Mouse (Mus musculus) kidney, embryonic 15.5 days (tissue): ENCODE measurements around the gene Apba1. TPM values are rescaled to one million over a fixed set of nuclear protein-coding genes. Genes with fewer than 3 reads are reported as not detected.
A peak's percentile ranks its signal among the peaks of the same experiment; 100 is the strongest.

ENCODE experiments used
- ATAC-seq: fragments of 200-750 bp; cut with Nextera tagmentation; replicated peaks from 2 replicates; pipeline ENCODE4 v1.8.0; 2017; ENCODE audit warnings: moderate TSS enrichment; ENCODE audit not compliant: low FRiP score
- H3K27ac ChIP-seq: fragments of 300-500 bp; sonication (generic); 2 replicates; pipeline ENCODE4 v1.5.1; 2015; ENCODE audit warnings: mild to moderate bottlenecking, inconsistent platforms
- H3K27me3 ChIP-seq: fragments of 300-500 bp; sonication (generic); 2 replicates; pipeline ENCODE4 v1.6.1; 2015; ENCODE audit warnings: inconsistent platforms
- H3K36me3 ChIP-seq: fragments of 300-500 bp; sonication (generic); 2 replicates; pipeline ENCODE4 v1.6.1; 2015; ENCODE audit warnings: inconsistent platforms
- H3K4me1 ChIP-seq: fragments of 300-500 bp; sonication (generic); 2 replicates; pipeline ENCODE4 v1.6.1; 2015; ENCODE audit warnings: inconsistent platforms
- H3K4me2 ChIP-seq: fragments of 300-500 bp; sonication (generic); 2 replicates; pipeline ENCODE4 v1.6.1; 2015; ENCODE audit warnings: moderate library complexity, mild to moderate bottlenecking, inconsistent platforms
- H3K4me3 ChIP-seq: fragments of 300-500 bp; sonication (generic); replicated peaks from 2 replicates; pipeline ENCODE4 v1.5.1; 2015; ENCODE audit warnings: mild to moderate bottlenecking, inconsistent platforms
- H3K9ac ChIP-seq: fragments of 300-500 bp; sonication (generic); 2 replicates; pipeline ENCODE4 v1.6.1; 2015; ENCODE audit warnings: mild to moderate bottlenecking, inconsistent platforms
- H3K9me3 ChIP-seq: fragments of 300-500 bp; sonication (generic); replicated peaks from 2 replicates; pipeline ENCODE4 v1.6.1; 2016; ENCODE audit warnings: inconsistent platforms
- WGBS: fragments of 180-500 bp; shearing (Covaris S2); methylation state at CpG from one replicate; pipeline ENCODE4 v1.1.7; 2015; ENCODE audit warnings: mixed read lengths; 5-methylcytosine and 5-hydroxymethylcytosine counted together
- polyA plus RNA-seq: library from polyadenylated mRNA; unstranded; fragments of >200 nt; fragmentation: Nextera tagmentation; extraction: Ambion mirVana; gene quantifications from 2 replicates; pipeline ENCODE4 v1.2.1, GENCODE M21; 2015

The Apba1 gene
- polyA plus RNA-seq, 1 experiment from 2014 or later, result 0.92 TPM

DNA sequence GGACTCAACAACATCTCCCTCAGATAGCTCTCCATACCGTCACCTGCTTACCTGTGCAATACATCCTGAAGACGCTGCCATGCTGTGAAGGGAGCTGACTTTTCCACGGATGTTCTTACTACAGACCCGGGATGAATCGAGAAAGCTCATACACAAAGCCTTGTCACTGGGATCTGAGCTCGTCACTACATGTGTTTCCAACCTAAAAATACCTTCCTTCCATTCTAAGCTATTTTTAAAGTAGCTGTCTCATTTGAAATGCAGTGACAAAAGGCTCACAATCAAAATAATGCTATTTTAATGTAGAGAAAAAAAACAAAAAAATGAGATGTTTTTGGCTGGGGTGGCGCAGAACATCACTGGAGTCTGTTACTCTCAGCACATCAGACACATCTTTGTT is 97.1 kb downstream of the Apba1 start:
- WGBS, result 92% methylated on average over 7 of the region's 7 CpGs

DNA sequence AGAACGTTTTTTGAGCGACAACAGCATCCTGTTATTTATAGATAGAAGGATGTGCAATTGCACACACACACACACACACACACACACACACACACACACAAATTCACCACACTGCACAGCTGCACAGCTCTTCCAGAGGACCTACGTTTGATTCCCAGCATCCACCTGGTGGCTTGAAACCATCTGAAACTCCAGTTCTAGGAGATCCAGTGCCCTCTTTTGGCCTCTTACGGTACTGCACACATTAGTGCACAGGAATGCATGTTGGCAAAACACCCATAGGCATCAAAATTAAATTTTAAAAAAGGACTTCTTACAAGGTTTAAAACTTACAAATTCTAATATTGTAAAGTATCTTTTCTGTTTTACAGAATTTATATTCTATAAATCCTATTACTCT is 99.4 kb downstream of the Apba1 start:
- H3K27me3 ChIP-seq, result no peaks in the 10 kb centered on the region
- H3K4me1 ChIP-seq, result peaks cover 11% of the 10 kb centered on the region; the same call in 1 of the 2 replicates
- H3K9ac ChIP-seq, result no peak overlapping the region
- WGBS, result 91% methylated on average over 4 of the region's 4 CpGs
- no peak overlapping the region for H3K4me3 ChIP-seq
- no peak overlapping the region for H3K27ac ChIP-seq
- ATAC-seq, result no peak
- no peaks in the 10 kb centered on the region for H3K36me3 ChIP-seq
- no peaks in the 10 kb centered on the region for H3K9me3 ChIP-seq
- no peak overlapping the region for H3K4me2 ChIP-seq

More for the DNA sequence above, 97.1 kb downstream of the Apba1 start:
- H3K4me2 ChIP-seq, result no peak overlapping the region
- no peaks in the 10 kb centered on the region for H3K27me3 ChIP-seq
- 0 out of 2 replicates have a peak, but pooled peaks cover 2% of the 10 kb centered on the region for H3K4me1 ChIP-seq
- no peaks in the 10 kb centered on the region for H3K9me3 ChIP-seq
- no peak overlapping the region for H3K4me3 ChIP-seq
- H3K9ac ChIP-seq, result no peak overlapping the region
- no peaks in the 10 kb centered on the region for H3K36me3 ChIP-seq
- H3K27ac ChIP-seq, result no peak overlapping the region
- no peak for ATAC-seq

DNA sequence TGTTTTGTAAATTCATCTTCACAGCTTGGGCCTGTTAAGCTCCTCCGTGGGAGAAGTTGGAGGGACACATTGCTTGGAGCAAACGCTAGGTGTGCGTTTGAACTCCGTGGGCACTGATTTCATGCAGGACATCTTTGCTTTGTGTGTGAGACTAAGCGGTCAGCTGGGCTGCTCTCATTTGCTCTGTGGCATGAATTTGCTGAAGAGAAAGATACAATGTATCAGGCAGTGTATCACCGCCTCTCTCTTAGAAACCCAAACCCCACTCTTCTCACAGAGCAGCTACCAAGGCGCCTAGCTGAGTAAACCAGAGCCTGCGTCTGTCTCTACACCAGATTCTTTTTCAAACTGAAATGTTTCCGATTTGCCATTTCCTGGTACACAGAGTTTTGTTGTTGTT is 100.1 kb downstream of the Apba1 start:
- ATAC-seq, result no peak
- Histone ChIP-seq H3K9ac (no peak overlapping the region), H3K36me3 (no peaks in the 10 kb centered on the region), H3K4me2 (no peak overlapping the region), H3K4me3 (no peak overlapping the region), H3K9me3 (no peaks in the 10 kb centered on the region), H3K4me1 (peaks cover 14% of the 10 kb centered on the region; the same call in 1 of the 2 replicates), H3K27ac (no peak overlapping the region), H3K27me3 (no peaks in the 10 kb centered on the region)
- WGBS, result 95% methylated on average over 9 of the region's 9 CpGs

DNA sequence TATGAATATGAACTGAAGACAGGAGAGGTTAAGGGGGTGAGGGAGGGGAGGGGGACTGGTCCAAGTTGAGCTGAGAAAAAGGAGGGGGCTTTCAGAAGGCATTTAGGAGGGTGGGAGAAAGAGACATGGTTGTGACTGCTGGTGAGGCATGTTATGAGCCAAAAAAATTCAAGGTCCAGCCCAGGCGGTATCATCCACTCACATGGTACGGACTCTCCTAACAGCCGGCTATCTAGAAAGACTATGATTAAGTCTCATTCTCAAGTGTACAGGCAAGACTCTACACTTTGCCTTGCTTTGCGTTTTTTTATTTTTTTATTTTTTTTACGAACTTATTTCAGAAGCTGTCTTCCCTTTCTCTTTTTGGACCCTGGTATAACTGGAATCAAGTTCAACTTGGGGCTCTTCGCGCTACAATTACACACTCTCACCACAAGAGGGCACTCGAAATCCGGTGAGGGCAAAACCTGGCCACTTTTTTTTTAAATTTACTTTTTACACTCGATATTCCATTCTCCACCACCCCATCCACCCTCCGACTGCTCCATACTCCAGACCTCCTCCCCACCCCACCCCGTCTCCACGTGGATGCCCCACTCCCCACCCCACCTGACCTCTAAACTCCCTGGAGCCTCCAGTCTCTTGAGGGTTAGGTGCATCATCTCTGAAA is 101.6 kb downstream of the Apba1 start:
- Histone ChIP-seq H3K27ac (no peak overlapping the region), H3K9ac (no peak overlapping the region), H3K4me2 (no peak overlapping the region), H3K9me3 (no peaks in the 10 kb centered on the region), H3K36me3 (no peaks in the 10 kb centered on the region), H3K4me1 (peaks cover 19% of the 10 kb centered on the region), H3K4me3 (no peak overlapping the region), H3K27me3 (no peaks in the 10 kb centered on the region)
- 31% methylated on average over 13 of the region's 13 CpGs for WGBS
- no peak for ATAC-seq

DNA sequence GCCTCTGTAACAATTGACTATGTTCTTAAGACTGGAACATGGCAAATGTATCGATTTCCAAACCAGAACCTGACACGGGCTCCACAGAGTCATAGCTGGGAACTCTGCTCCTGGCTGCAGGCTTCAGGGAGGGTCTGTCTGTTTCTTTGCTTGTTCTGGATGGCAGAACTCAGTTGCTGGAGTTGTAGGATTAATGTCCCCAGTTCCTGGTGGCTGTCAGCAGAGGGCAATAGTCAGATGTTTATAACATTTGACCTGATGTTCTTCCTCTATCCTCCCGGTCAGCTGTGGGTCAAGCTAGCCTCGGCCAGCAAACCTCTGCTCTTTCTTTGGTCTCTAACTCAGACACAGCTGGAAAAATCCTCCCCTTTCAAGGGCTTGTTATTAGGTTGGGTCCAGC is 104.0 kb downstream of the Apba1 start:
- Histone ChIP-seq H3K4me1 (peaks cover 17% of the 10 kb centered on the region), H3K27me3 (no peaks in the 10 kb centered on the region), H3K27ac (no peak overlapping the region), H3K4me2 (no peak overlapping the region), H3K9me3 (no peaks in the 10 kb centered on the region), H3K4me3 (no peak overlapping the region), H3K9ac (no peak overlapping the region), H3K36me3 (no peaks in the 10 kb centered on the region)
- 35% methylated on average over 4 of the region's 4 CpGs for WGBS
- peak; percentile 23; the same call in 1 of the 2 replicates for ATAC-seq

DNA sequence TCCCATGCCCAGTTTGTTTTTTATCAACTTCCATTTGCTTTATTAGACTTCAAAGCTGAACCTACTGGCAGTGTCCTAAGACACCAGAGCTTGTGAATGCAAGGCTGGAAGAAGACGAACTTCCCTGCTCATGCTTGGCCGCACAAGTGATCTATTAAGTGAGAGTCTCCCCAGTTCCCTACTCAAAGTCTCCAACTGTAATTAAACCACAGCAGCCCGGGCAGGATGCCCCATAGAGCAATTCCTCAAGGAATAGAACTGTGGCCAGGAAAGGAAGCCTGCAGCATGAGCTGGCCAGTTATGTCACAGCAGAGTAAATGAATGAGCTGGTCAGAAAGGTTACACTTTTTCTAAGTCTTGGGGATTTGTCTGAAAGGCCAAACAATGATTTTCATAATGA is 105.3 kb downstream of the Apba1 start:
- peak; percentile 63 for ATAC-seq

DNA sequence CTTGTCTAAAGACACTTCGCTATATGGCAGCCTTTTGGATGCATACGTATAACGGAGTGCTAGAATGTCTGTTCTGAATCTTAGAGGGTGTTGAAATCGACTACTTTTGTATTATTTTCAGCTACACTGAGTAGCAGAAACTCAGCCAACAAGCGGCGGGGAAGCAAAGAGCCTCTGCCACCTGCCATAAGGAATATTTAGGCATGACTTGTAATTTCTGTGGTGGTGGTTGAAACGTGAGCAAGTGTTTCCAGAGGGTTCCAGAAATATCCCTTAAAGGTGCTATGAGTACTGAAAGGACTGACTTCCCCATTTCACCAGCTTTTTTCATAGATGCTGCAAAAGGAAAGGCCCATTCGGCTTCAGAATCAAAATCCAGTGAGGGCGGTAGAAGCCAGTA is 107.4 kb downstream of the Apba1 start:
- no peaks in the 10 kb centered on the region for H3K36me3 ChIP-seq
- H3K4me1 ChIP-seq, result peaks cover 17% of the 10 kb centered on the region
- no peak overlapping the region for H3K27ac ChIP-seq
- ATAC-seq, result no peak
- no peak overlapping the region for H3K9ac ChIP-seq
- WGBS, result 92% methylated on average over 9 of the region's 9 CpGs
- no peaks in the 10 kb centered on the region for H3K9me3 ChIP-seq
- H3K4me2 ChIP-seq, result no peak overlapping the region
- no peak overlapping the region for H3K4me3 ChIP-seq
- no peaks in the 10 kb centered on the region for H3K27me3 ChIP-seq

More for the DNA sequence above, 105.3 kb downstream of the Apba1 start:
- Histone ChIP-seq H3K4me3 (no peak overlapping the region), H3K9ac (no peak overlapping the region), H3K36me3 (no peaks in the 10 kb centered on the region), H3K27ac (0 out of 2 replicates have a peak overlapping the region, but pooled peaks have one; percentile 51), H3K27me3 (no peaks in the 10 kb centered on the region), H3K9me3 (no peaks in the 10 kb centered on the region), H3K4me1 (peaks cover 17% of the 10 kb centered on the region), H3K4me2 (no peak overlapping the region)
- 29% methylated on average over 3 of the region's 3 CpGs for WGBS

DNA sequence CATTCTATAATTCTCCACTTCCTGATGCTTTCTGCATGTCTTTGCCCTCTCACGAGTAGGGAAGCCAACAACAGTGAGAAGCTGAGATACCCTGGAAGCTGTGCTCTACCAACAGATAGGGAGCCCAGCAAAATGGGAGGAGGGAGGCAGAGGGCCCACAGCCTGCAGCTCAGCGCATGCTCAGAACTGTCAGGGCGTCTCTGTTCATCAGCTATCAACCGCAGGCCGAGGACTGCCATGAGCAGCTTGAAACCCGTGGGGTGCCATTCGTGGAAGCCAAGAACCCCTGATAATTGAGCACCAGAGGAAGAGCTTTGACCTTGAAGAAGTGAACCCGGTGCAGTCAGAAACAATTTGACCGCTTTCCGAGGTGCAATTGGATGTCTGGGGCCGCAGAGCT is 108.4 kb downstream of the Apba1 start:
- Histone ChIP-seq H3K36me3 (no peaks in the 10 kb centered on the region), H3K27me3 (no peaks in the 10 kb centered on the region), H3K4me3 (no peak overlapping the region), H3K27ac (no peak overlapping the region), H3K9me3 (no peaks in the 10 kb centered on the region), H3K4me1 (peaks cover 17% of the 10 kb centered on the region), H3K4me2 (no peak overlapping the region), H3K9ac (no peak overlapping the region)
- no peak for ATAC-seq
- 88% methylated on average over 11 of the region's 11 CpGs for WGBS

DNA sequence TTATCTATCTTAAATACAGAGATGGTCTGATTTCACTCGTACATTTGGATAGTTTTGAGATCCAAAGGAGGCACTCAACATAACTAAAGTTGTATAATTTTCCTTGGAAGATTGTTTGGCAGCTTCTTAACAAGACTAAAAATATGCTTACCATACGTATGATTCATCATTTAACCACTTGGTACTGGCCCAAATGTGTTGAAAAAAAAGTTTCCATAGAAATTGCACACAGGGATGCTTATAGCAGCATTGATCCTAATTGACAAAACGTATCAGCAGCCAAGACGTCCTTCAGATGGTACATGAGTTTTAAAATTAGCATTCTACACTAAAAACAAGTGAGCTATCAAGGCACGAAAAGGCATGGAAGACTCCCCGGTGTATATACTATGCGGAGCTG is 108.9 kb downstream of the Apba1 start:
- Histone ChIP-seq H3K4me3 (no peak overlapping the region), H3K27me3 (no peaks in the 10 kb centered on the region), H3K4me1 (peaks cover 13% of the 10 kb centered on the region), H3K27ac (no peak overlapping the region), H3K4me2 (no peak overlapping the region), H3K9ac (no peak overlapping the region), H3K36me3 (no peaks in the 10 kb centered on the region), H3K9me3 (no peaks in the 10 kb centered on the region)
- WGBS, result 90% methylated on average over 7 of the region's 7 CpGs
- no peak for ATAC-seq

DNA sequence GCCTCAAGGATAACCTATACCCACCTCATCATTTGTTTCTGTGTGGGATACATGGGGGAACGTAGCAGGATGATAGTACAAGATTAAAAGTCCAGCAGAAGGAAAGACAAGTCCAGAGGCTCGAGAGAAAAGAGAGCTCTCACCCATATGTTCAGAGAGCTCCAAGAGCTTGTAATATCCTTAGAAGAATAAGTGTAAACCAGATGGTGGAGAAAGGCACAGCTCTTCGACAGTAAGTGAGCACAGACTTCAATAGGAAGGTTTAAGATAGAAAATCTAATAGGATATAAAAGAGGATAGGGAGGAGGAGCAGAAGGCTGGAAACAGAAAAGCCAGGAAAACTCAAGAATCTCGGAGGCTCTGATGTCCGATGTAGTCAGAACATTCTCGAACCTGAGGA is 115.8 kb downstream of the Apba1 start:
- no peak overlapping the region for H3K4me3 ChIP-seq

DNA sequence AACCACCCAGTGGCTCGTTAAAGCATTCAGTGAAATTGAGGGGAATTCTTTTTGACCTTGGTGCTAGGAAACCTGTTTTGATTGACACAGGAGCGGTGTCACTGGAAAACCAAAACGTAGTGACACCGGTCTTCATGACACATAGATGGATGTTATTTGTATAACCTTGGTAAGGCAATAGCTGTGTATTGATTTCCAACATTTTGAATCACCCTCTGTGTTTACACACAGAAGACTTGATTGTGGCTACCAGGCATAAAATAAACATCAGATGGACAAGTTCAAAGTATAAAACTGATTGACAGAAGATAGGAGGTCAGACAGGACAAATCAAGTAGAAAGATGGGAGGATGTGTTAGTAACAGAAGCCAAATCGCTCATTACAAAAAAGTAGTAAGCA is 117.1 kb downstream of the Apba1 start:
- Histone ChIP-seq H3K9me3 (no peaks in the 10 kb centered on the region), H3K4me3 (no peak overlapping the region), H3K27ac (no peak overlapping the region), H3K27me3 (no peaks in the 10 kb centered on the region), H3K9ac (no peak overlapping the region), H3K4me2 (no peak overlapping the region), H3K4me1 (no peaks in the 10 kb centered on the region), H3K36me3 (no peaks in the 10 kb centered on the region)
- no peak for ATAC-seq
- 52% methylated on average over 5 of the region's 5 CpGs for WGBS

More for the DNA sequence above, 115.8 kb downstream of the Apba1 start:
- no peak overlapping the region for H3K4me2 ChIP-seq
- H3K9ac ChIP-seq, result no peak overlapping the region
- no peak for ATAC-seq
- H3K36me3 ChIP-seq, result no peaks in the 10 kb centered on the region
- H3K27me3 ChIP-seq, result no peaks in the 10 kb centered on the region
- no peaks in the 10 kb centered on the region for H3K9me3 ChIP-seq
- H3K27ac ChIP-seq, result no peak overlapping the region
- 83% methylated on average over 6 of the region's 6 CpGs for WGBS
- no peaks in the 10 kb centered on the region for H3K4me1 ChIP-seq

DNA sequence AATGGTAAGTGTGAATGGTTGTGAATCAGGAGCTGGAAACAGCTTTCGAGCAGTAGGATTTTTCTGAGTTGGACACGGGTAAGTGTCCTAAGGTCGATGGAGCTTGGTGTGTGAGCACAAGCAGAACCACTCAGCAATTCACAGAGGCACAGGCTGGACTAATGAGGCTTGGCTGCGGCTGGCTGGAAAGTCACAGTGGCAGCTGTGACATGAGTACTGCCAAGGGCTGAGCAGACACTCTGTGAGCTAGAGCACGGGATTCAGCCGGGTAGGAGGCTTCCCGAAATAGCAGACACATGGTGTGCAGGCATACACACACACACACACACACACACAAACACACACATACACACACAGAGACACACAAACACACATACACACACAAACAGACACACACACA is 121.2 kb downstream of the Apba1 start:
- Histone ChIP-seq H3K9ac (no peak overlapping the region), H3K4me2 (no peak overlapping the region), H3K27me3 (no peaks in the 10 kb centered on the region), H3K27ac (no peak overlapping the region), H3K4me1 (no peaks in the 10 kb centered on the region), H3K9me3 (no peaks in the 10 kb centered on the region), H3K36me3 (no peaks in the 10 kb centered on the region), H3K4me3 (no peak overlapping the region)
- peak; percentile 58; the same call in 1 of the 2 replicates for ATAC-seq
- WGBS, result 40% methylated on average over 7 of the region's 7 CpGs

DNA sequence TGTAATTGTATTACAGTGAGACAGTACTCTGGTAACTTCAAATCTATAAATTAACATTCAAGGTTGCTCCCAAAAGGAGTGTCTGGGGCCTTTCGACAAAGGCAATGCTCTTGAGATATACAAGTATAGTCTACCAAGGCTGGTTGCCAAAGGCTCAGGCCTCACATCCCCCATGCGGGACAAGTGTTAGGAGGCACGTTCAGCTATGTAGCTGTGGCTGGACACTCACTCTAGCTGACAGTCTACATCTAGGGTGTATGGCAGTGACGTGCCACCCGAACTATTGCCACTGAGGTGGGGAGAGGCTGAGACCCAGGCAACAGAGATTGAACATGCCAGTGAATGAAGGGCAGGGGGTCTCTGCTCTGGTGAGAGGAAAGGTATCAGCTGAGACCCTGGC is 127.5 kb downstream of the Apba1 start:
- Histone ChIP-seq H3K9me3 (no peaks in the 10 kb centered on the region), H3K9ac (no peak overlapping the region), H3K27me3 (peaks cover 5% of the 10 kb centered on the region; the same call in 1 of the 2 replicates), H3K4me1 (no peaks in the 10 kb centered on the region), H3K27ac (no peak overlapping the region), H3K4me2 (no peak overlapping the region), H3K36me3 (no peaks in the 10 kb centered on the region), H3K4me3 (no peak overlapping the region)
- ATAC-seq, result no peak
- WGBS, result 88% methylated on average over 5 of the region's 5 CpGs
